Mouse (Mus musculus): ENCODE results near the gene Mad1l1.

GRCm38 (mm10) chr5:140007656-140008522 is 313.5 kb downstream of the Mad1l1 start:
- TF ChIP-seq CTCF (IDR thresholded peaks at IDR 0.05; ENCODE audit: control insufficient read depth, insufficient read depth, insufficient read length) (no peak), MAX (IDR thresholded peaks at IDR 0.05) (no peak), MYOD1 (IDR thresholded peaks at IDR 0.05; ENCODE audit: control insufficient read depth, insufficient read length, low read depth) (no peak), USF1 (IDR thresholded peaks at IDR 0.05; ENCODE audit: low read depth) (no peak)

Measured in C2C12 (cell line).